Mouse (Mus musculus) erythroid progenitor cell, adult 5-6 weeks (primary cell): ENCODE results near the gene Sh3bgrl3. TPM values are rescaled to one million over a fixed set of nuclear protein-coding genes. Genes with fewer than 3 reads are reported as not detected.
"Not testable (repeated sequence)": the region's sequence is repeated elsewhere in the genome, so short reads cannot be mapped to it uniquely, and the experiment has no call there.

Source experiments
- ATAC-seq: replicated peaks from 2 replicates; pipeline ENCODE4 v1.8.0; 2016; ENCODE audit warnings: moderate number of reproducible peaks, mild to moderate bottlenecking, moderate TSS enrichment, inconsistent platforms; ENCODE audit not compliant: poor library complexity, low FRiP score, severe bottlenecking
- total RNA-seq, 2 experiments: library from RNA; stranded (forward) in 1 of 2; stranded (reverse) in 1 of 2; fragments of 150-400 nt in 1 of 2; fragments of 186-747, 209-891 nt in 1 of 2; gene quantifications; 2 replicates each; pipeline versions ENCODE4 v1.2.3 to v1.2.4; 2015 to 2017; ENCODE audit warnings: low replicate concordance in 2 of 2

The Sh3bgrl3 gene
- 129 and 180 TPM in 2 replicates for total RNA-seq (2015; ENCODE audit: low replicate concordance)
- total RNA-seq (2017; ENCODE audit: low replicate concordance): 22.6 and 67.0 TPM in 2 replicates

GRCm38 (mm10) chr4:134128221-134128982 lies at the start of gene Sh3bgrl3:
Gene Sh3bgrl3 (minus strand): TSS chr4:134128789.
- peak; percentile 84 for ATAC-seq

GRCm38 (mm10) chr4:134172391-134172790 lies 43.8 kb upstream of the Sh3bgrl3 start:
- ATAC-seq: no peak

GRCm38 (mm10) chr4:134166906-134167305 lies 38.3 kb upstream of the Sh3bgrl3 start:
- ATAC-seq: no peak

GRCm38 (mm10) chr4:134165548-134166465 lies 37.2 kb upstream of the Sh3bgrl3 start:
- ATAC-seq: peak; percentile 87

GRCm38 (mm10) chr4:134165024-134165423 lies 36.4 kb upstream of the Sh3bgrl3 start:
- peak; percentile 67 for ATAC-seq

- no peak for ATAC-seq
Measured at GRCm38 (mm10) chr4:134164591-134164990, 36.0 kb upstream of the Sh3bgrl3 start.

- not testable (repeated sequence) for ATAC-seq
Measured at GRCm38 (mm10) chr4:134160071-134160470, 31.5 kb upstream of the Sh3bgrl3 start.

GRCm38 (mm10) chr4:134158774-134159173 lies 30.2 kb upstream of the Sh3bgrl3 start:
- no peak for ATAC-seq

- no peak for ATAC-seq
Measured at GRCm38 (mm10) chr4:134157558-134157957, 29.0 kb upstream of the Sh3bgrl3 start.

GRCm38 (mm10) chr4:134156744-134157143 lies 28.2 kb upstream of the Sh3bgrl3 start:
- no peak for ATAC-seq

GRCm38 (mm10) chr4:134155961-134156465 lies 27.4 kb upstream of the Sh3bgrl3 start:
- ATAC-seq: no peak

- ATAC-seq: no peak
Measured at GRCm38 (mm10) chr4:134155531-134155930, 26.9 kb upstream of the Sh3bgrl3 start.

GRCm38 (mm10) chr4:134154354-134154753 lies 25.8 kb upstream of the Sh3bgrl3 start:
- ATAC-seq: no peak

GRCm38 (mm10) chr4:134153656-134154055 lies 25.1 kb upstream of the Sh3bgrl3 start:
- ATAC-seq: no peak

GRCm38 (mm10) chr4:134152112-134152511 lies 23.5 kb upstream of the Sh3bgrl3 start:
- no peak for ATAC-seq

GRCm38 (mm10) chr4:134149389-134149788 lies 20.8 kb upstream of the Sh3bgrl3 start:
- no peak for ATAC-seq

GRCm38 (mm10) chr4:134144297-134144696 lies 15.7 kb upstream of the Sh3bgrl3 start:
- ATAC-seq: not testable (repeated sequence)

- no peak for ATAC-seq
Measured at GRCm38 (mm10) chr4:134138857-134139256, 10.3 kb upstream of the Sh3bgrl3 start.

- no peak for ATAC-seq
Measured at GRCm38 (mm10) chr4:134136280-134136926, 7.8 kb upstream of the Sh3bgrl3 start.
